Mouse (Mus musculus): Measurements from ENCODE around the gene Pitpnm2.

GRCm38 (mm10) chr5:124241686-124242444 is 7.7 kb downstream of the Pitpnm2 start:
- no peak for TF ChIP-seq POLR2A (IDR thresholded peaks at IDR 0.05; ENCODE audit: insufficient read depth, low read depth, low read length)
- TF ChIP-seq CTCF (IDR thresholded peaks at IDR 0.05; ENCODE audit: insufficient read depth, low read depth, low read length) = no peak
